Mouse (Mus musculus): Measurements from ENCODE around the gene Hivep3.

- no peak for TF ChIP-seq POLR2A (IDR thresholded peaks at IDR 0.05; ENCODE audit: insufficient read length, low read depth)
- TF ChIP-seq TCF12 (IDR thresholded peaks at IDR 0.05; ENCODE audit: insufficient read depth, poor library complexity, severe bottlenecking), result no peak
- no peak for TF ChIP-seq CEBPB (IDR thresholded peaks at IDR 0.05; ENCODE audit: insufficient read depth, poor library complexity, severe bottlenecking)
- TF ChIP-seq MAX (IDR thresholded peaks at IDR 0.05; ENCODE audit: low read depth), result no peak
- no peak for TF ChIP-seq USF1 (IDR thresholded peaks at IDR 0.05; ENCODE audit: low read depth)
- TF ChIP-seq REST (IDR thresholded peaks at IDR 0.05; ENCODE audit: insufficient read depth, insufficient read length), result no peak
- no peak for TF ChIP-seq SRF (IDR thresholded peaks at IDR 0.05; ENCODE audit: control insufficient read depth, insufficient read length, low read depth)
- TF ChIP-seq POLR2AphosphoS2 (IDR thresholded peaks at IDR 0.05; ENCODE audit: insufficient read length, low read depth), result no peak
- TF ChIP-seq MYOG (IDR thresholded peaks at IDR 0.05; ENCODE audit: control insufficient read depth in 1 of 3, insufficient read depth in 1 of 3, insufficient read length in 2 of 3, low read depth in 2 of 3), result no peak
- TF ChIP-seq E2F4 (IDR thresholded peaks at IDR 0.05; ENCODE audit: insufficient read depth), result no peak
- no peak for TF ChIP-seq MYOD1 (IDR thresholded peaks at IDR 0.05; ENCODE audit: control insufficient read depth in 1 of 3, insufficient read length in 2 of 3, low read depth in 2 of 3)
Observed at GRCm38 (mm10) chr4:119838308-119838707, 104.7 kb downstream of the Hivep3 start.

Data from myocyte (in vitro differentiated cells).